Mouse (Mus musculus): ENCODE measurements around the gene St3gal6. TPM values are rescaled to one million over a fixed set of nuclear protein-coding genes. Genes with fewer than 3 reads are reported as not detected.

The St3gal6 gene
- polyA plus RNA-seq, 1 experiment: 18.8 TPM

DNA sequence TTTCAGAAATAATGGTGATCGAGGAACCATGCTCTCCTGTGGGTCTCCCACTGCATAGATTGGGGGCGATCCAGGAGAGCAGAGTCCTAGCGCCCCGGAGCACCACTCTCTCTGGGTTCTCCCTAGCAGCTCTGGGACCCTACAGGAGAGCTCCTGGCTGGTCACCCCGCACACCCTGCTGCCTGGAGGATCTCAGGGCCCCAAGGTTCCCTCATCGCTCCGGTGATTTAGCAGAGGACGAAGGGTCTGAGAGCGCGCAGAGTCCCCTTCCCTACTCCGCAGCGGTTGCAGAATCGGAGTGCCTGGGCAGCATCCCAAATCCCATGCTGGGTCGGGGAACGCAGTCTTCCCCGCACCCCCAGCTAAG lies 1.4 kb downstream of the St3gal6 start:
- no peak for DNase-seq (ENCODE audit: extremely low spot score in 1 of 2, low spot score in 1 of 2)

- no peak for DNase-seq (ENCODE audit: extremely low spot score in 1 of 2, low spot score in 1 of 2)
Measured at GRCm38 (mm10) chr16:58521900-58522299, 2.1 kb downstream of the St3gal6 start.

GRCm38 (mm10) chr16:58521182-58521581 lies 2.9 kb downstream of the St3gal6 start:
- DNase-seq (ENCODE audit: extremely low spot score in 1 of 2, low spot score in 1 of 2): no peak

DNA sequence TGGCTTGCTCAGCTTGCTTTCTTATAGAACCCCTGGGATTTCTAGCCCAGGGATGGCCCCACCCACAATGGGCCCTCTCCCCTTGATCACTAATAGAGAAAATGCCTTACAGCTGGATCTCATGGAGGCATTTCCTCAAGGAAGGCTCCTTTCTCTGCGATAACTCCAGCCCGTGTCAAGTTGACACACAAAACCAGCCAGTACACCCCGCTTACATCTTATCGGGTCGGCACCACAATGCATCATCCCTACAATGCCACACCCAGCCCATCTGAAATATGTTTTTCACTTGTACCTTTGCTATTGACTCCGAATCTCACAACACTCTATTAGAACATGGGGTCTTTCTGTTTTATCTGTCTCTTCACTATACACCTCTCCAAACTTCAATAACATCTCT lies 3.6 kb downstream of the St3gal6 start:
- DNase-seq (ENCODE audit: extremely low spot score in 1 of 2, low spot score in 1 of 2): no peak

DNA sequence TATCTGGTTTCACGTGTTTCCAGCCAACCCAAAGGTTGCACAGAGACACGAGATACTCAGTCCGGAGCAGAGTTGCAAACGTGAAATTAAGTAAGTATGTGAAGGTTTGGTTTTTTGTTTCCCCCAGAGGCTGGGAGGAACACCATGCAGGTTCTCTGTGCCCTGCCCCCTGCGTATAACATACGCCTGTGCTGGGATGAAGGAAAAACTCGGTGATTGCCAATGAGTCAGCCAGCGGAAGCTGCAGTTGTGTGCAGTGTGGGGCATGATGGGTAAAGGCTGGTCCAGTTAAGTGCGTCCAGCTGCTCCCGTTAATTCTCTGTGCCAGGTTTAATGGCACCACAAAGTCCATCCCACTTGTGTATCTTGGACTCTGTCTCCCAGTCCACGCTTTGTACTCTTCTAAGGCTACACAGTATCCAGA lies 4.4 kb downstream of the St3gal6 start:
- no peak for DNase-seq (ENCODE audit: extremely low spot score in 1 of 2, low spot score in 1 of 2)

- DNase-seq (ENCODE audit: extremely low spot score in 1 of 2, low spot score in 1 of 2): no peak
Measured at GRCm38 (mm10) chr16:58516960-58517798, 6.9 kb downstream of the St3gal6 start.

GRCm38 (mm10) chr16:58516161-58516560 lies 7.9 kb downstream of the St3gal6 start:
- DNase-seq (ENCODE audit: extremely low spot score in 1 of 2, low spot score in 1 of 2): no peak

- no peak for DNase-seq (ENCODE audit: extremely low spot score in 1 of 2, low spot score in 1 of 2)
Measured at GRCm38 (mm10) chr16:58514565-58514964, 9.5 kb downstream of the St3gal6 start.

DNA sequence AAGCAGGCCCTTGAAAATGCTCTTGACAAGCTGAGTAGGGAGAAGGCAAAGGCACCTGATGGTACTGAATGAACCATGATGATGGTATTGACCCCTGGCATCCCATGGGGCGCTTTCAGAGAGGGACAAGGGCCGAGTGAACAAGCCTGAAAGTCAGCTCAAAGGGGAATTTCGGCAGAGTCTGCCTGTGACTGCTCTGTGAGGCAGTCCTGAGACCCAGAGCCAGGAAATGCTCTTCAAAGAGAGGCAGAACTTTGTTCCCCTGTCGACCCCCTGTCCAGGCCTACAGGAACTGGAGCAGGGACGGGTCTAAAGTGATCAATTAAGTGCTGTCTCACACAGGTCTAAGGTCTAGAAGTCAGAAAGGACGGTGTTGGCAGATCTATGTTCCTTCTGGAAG lies 10.3 kb downstream of the St3gal6 start:
- DNase-seq (ENCODE audit: extremely low spot score in 1 of 2, low spot score in 1 of 2): no peak

DNA sequence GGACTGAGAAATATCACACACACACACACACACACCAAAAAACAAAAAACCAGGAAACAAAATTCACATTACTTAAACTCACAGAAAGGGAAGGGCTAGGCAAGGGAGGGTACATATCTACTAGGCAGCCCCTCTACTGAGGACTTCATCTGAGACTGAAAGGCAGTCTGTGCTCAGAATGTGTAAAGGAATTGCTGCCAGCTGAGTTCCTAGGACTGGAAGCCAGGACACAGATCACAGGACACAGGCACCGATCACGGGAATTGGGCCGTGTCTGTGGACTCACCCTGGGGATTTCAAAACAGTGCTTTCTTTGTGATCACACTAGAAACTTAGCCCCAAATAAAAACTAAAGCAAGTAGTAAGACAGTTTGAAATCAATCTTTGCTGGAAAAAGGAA lies 11.2 kb downstream of the St3gal6 start:
- no peak for DNase-seq (ENCODE audit: extremely low spot score in 1 of 2, low spot score in 1 of 2)

DNA sequence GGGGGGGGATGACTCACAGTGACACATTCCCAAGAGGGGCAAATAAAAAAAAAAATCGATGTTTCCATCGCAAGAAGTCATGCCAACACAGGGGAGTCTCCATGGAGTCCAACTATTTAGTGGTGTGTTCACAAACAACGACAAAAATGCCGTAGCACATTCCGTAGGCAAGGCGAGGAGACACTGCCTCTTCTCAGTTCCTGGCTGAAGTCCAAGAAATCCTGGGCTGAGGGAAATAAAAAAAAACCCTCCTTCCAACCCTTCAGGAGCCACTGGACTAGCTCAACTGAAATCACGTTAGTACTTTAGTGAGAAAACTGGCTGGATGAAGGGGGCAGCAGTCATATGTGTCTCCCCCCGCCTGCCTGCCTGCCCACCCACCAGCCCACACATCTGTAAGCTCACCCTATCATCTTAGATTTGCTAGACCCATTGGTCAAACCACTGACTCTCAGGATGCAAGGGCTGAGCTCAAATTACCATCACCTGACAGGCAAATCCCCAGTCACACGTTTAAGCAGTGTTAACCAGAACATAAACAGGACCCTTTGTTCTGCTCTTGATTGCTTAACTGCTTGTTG lies 11.8 kb downstream of the St3gal6 start:
- DNase-seq (ENCODE audit: extremely low spot score in 1 of 2, low spot score in 1 of 2): no peak

- DNase-seq (ENCODE audit: extremely low spot score in 1 of 2, low spot score in 1 of 2): no peak
Measured at GRCm38 (mm10) chr16:58504945-58505344, 19.1 kb downstream of the St3gal6 start.

DNA sequence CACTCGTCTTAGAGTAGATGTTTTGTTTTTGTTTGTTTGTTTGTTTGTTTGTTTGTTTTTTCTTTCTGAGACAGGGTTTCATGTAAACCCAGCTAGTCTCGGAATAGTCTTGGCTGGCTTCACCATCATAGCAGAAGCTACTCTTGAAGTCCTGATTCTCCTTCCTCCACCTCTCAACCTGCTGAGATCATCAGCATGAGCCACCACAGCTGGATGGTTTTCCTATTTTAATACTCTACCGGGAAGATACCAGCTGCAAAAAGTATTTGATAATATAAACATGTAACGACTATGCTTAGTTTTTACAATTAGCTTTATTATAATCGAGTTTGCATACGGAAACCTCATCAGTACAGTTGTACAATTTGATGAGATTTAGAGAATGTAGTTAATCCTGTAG lies 21.5 kb downstream of the St3gal6 start:
- DNase-seq (ENCODE audit: extremely low spot score in 1 of 2, low spot score in 1 of 2): no peak

DNA sequence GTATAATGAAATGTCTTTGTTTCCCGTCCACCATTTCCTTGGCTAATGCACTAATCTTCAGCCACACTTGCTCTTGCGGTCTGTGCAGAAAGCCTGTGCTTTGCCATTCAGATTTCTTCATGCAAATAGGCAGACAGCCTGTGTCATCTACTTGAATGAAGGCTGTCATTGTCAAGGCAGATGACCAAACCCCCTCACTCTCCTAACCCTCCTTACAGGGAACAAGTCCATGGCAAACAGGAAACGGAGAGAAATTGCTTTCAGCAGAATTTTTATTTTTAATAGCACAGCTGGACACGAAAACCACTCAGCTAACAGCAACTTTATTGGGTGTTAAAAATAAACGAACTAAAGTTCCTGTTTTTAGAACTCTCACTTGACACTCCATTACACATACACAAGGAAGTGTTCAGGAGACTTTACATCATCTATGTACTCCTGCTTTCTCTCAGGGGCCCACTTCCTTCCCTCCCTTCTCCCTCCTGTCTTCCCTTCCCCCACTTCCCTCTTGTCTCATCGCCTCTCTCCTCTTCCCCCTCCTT lies 22.2 kb downstream of the St3gal6 start:
- DNase-seq (ENCODE audit: extremely low spot score in 1 of 2, low spot score in 1 of 2): no peak

- DNase-seq (ENCODE audit: extremely low spot score in 1 of 2, low spot score in 1 of 2): no peak
Measured at GRCm38 (mm10) chr16:58499650-58500049, 24.4 kb downstream of the St3gal6 start.

- no peak for DNase-seq (ENCODE audit: extremely low spot score in 1 of 2, low spot score in 1 of 2)
Measured at GRCm38 (mm10) chr16:58499172-58499584, 24.9 kb downstream of the St3gal6 start.

GRCm38 (mm10) chr16:58497886-58498713 lies 25.9 kb downstream of the St3gal6 start:
- no peak for DNase-seq (ENCODE audit: extremely low spot score in 1 of 2, low spot score in 1 of 2)

- DNase-seq (ENCODE audit: extremely low spot score in 1 of 2, low spot score in 1 of 2): no peak
Measured at GRCm38 (mm10) chr16:58496791-58497190, 27.3 kb downstream of the St3gal6 start.

GRCm38 (mm10) chr16:58487861-58488260 lies 36.2 kb downstream of the St3gal6 start:
- peak in 1 of 2 experiments; percentile 36 for DNase-seq (ENCODE audit: extremely low spot score in 1 of 2, low spot score in 1 of 2)

DNA sequence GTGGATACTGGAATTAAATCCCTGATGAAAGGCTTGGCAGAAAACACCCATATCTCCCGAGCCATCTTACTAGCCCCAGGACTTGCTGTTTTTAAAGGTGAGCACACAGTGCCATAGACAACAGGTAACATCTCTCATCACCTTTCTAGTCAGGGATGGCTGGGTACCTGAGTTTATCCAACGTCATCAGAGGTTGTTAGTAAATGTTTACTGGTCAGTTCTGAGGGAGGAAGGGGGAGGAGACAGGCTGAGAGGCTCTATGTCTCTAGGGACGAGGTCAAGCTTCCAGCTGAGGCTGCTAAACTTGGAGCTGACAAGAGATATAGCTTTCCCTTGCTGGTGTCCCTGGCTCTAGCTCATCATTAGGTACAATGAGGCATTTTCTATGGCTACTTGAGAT lies 41.7 kb downstream of the St3gal6 start:
- no peak for DNase-seq (ENCODE audit: extremely low spot score in 1 of 2, low spot score in 1 of 2)

GRCm38 (mm10) chr16:58481906-58482270 lies 42.2 kb downstream of the St3gal6 start:
- no peak for DNase-seq (ENCODE audit: extremely low spot score in 1 of 2, low spot score in 1 of 2)
